Comparison of ENCODE assay signal across 32 mouse cellular contexts in the genomic region with DNA sequence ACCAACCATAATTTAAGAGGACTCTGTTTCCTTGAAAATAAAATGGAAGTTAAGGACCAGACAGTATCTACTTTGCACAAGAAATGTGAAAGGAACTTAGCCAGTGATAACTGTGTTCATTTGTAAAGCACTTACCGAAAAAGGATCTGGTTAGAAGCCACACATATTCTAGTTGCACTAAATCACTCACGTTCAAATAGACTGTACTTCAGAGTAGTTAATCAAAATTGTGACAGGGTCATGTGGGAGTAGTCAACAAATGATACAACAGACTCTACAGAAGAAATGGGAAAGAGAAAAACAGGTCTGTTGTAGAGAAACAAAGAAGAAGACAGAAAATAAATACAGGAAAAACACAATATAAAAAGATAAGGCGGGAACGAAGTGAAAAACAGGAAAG.
"Had no signal": no experiment of that assay in that cellular context is flagged by ENCODE, and none has a peak within 500 bp of the region (broad histone marks: within the 10 kb centered on the region; RNA-seq: fewer than 3 reads in every experiment).

No protein-coding gene starts in this region.

- H3K4me2 ChIP-seq: limb, embryonic 12.5 days; limb, embryonic 13.5 days; limb, embryonic 15.5 days; liver, embryonic 11.5 days; liver, embryonic 12.5 days; liver, embryonic 13.5 days; liver, embryonic 15.5 days; lung, embryonic 14.5 days; lung, embryonic 15.5 days; midbrain, embryonic 11.5 days; midbrain, embryonic 12.5 days; midbrain, embryonic 13.5 days; midbrain, embryonic 15.5 days; neural tube, embryonic 12.5 days; neural tube, embryonic 13.5 days had no signal

- H3K36me3 ChIP-seq: limb, embryonic 10.5 days; limb, embryonic 12.5 days; limb, embryonic 13.5 days; limb, embryonic 15.5 days; liver, embryonic 12.5 days; liver, embryonic 13.5 days; liver, embryonic 15.5 days; lung, embryonic 15.5 days; midbrain, embryonic 10.5 days; midbrain, embryonic 12.5 days; midbrain, embryonic 13.5 days; midbrain, embryonic 15.5 days; neural tube, embryonic 12.5 days; neural tube, embryonic 13.5 days had no signal

- H3K9ac ChIP-seq: limb, embryonic 12.5 days; limb, embryonic 13.5 days; limb, embryonic 15.5 days; liver, embryonic 12.5 days; liver, embryonic 13.5 days; liver, embryonic 14.5 days; liver, embryonic 15.5 days; liver, postnatal 0 days; lung, embryonic 14.5 days; lung, embryonic 15.5 days; midbrain, embryonic 12.5 days; midbrain, embryonic 13.5 days; midbrain, embryonic 15.5 days; neural tube, embryonic 12.5 days; neural tube, embryonic 13.5 days had no signal

- H3K27ac ChIP-seq: limb, embryonic 10.5 days; limb, embryonic 12.5 days; limb, embryonic 13.5 days; limb, embryonic 15.5 days; liver, embryonic 12.5 days; liver, embryonic 13.5 days; liver, embryonic 14.5 days; liver, embryonic 15.5 days; lung, embryonic 15.5 days; macrophage; midbrain, embryonic 10.5 days; midbrain, embryonic 12.5 days; midbrain, embryonic 13.5 days; midbrain, embryonic 15.5 days; neural tube, embryonic 12.5 days; neural tube, embryonic 13.5 days had no signal

- H3K9me3 ChIP-seq: limb, embryonic 10.5 days; limb, embryonic 12.5 days; limb, embryonic 13.5 days; limb, embryonic 15.5 days; liver, embryonic 12.5 days; liver, embryonic 13.5 days; liver, embryonic 15.5 days; lung, embryonic 15.5 days; megakaryocyte, embryonic 14.5 days; midbrain, embryonic 10.5 days; midbrain, embryonic 12.5 days; midbrain, embryonic 13.5 days; midbrain, embryonic 15.5 days; neural tube, embryonic 12.5 days; neural tube, embryonic 13.5 days had no signal

- H3K4me3 ChIP-seq: limb, embryonic 10.5 days; limb, embryonic 12.5 days; limb, embryonic 13.5 days; limb, embryonic 15.5 days; liver, embryonic 12.5 days; liver, embryonic 13.5 days; liver, embryonic 15.5 days; lung, embryonic 15.5 days; megakaryocyte, embryonic 14.5 days; midbrain, embryonic 10.5 days; midbrain, embryonic 12.5 days; midbrain, embryonic 13.5 days; midbrain, embryonic 15.5 days; myocyte; neural tube, embryonic 12.5 days; neural tube, embryonic 13.5 days had no signal

- DNase-seq: left cerebral cortex, postnatal 4 days; liver; liver, embryonic 13.5 days; liver, postnatal 0 days; lung, adult 18-20 months; lung, adult 2 months; lung, embryonic 14.5 days; lung, postnatal 10 days; lung, postnatal 14 days; lung, postnatal 36 days; lung, postnatal 4 days; midbrain, embryonic 14.5 days had no signal

- H3K27me3 ChIP-seq: limb, embryonic 12.5 days; limb, embryonic 13.5 days; limb, embryonic 15.5 days; liver, embryonic 12.5 days; liver, embryonic 13.5 days; liver, embryonic 15.5 days; lung, embryonic 15.5 days; megakaryocyte, embryonic 14.5 days; midbrain, embryonic 12.5 days; midbrain, embryonic 13.5 days; midbrain, embryonic 15.5 days; neural tube, embryonic 12.5 days; neural tube, embryonic 13.5 days had no signal

- H3K4me1 ChIP-seq: limb, embryonic 10.5 days; limb, embryonic 12.5 days; limb, embryonic 13.5 days; limb, embryonic 15.5 days; liver, embryonic 13.5 days; liver, embryonic 15.5 days; lung, embryonic 15.5 days; midbrain, embryonic 10.5 days; midbrain, embryonic 12.5 days; midbrain, embryonic 13.5 days; midbrain, embryonic 15.5 days; neural tube, embryonic 12.5 days; neural tube, embryonic 13.5 days had no signal

- ATAC-seq: liver, embryonic 12.5 days; liver, postnatal 0 days; lung, postnatal 0 days; midbrain, embryonic 13.5 days; midbrain, embryonic 15.5 days had no signal
